ENCODE assay signal across 9 mouse cellular contexts in genomic region chr1:162857766-162858747, GRCm38 (mm10). TPM values are rescaled to one million over a fixed set of nuclear protein-coding genes. Genes with fewer than 3 reads are reported as not detected.
DNase-seq lines count a peak whose midpoint lies in the region; ATAC-seq and TF ChIP-seq lines count a peak whose summit lies in the region.
"Had no signal": no experiment of that assay in that cellular context is flagged by ENCODE, and none has a peak within 500 bp of the region (broad histone marks: within the 10 kb centered on the region; RNA-seq: fewer than 3 reads in every experiment).

No protein-coding gene starts in this region.

- ATAC-seq in embryonic facial prominence, embryonic 15.5 days (ENCODE audit: insufficient number of reproducible peaks, low FRiP score, low TSS enrichment, low read depth), result no peak

- no peaks in the 10 kb centered on the region for H3K9me3 ChIP-seq in embryonic facial prominence, embryonic 15.5 days (replicated peaks)
- H3K9me3 ChIP-seq: megakaryocyte, embryonic 14.5 days had no signal

- H3K27me3 ChIP-seq in embryonic facial prominence, embryonic 15.5 days, result no peaks in the 10 kb centered on the region
- peaks cover 5% of the 10 kb centered on the region for H3K27me3 ChIP-seq in myocyte (ENCODE audit: control insufficient read depth, insufficient read depth, insufficient read length)
- H3K27me3 ChIP-seq: megakaryocyte, embryonic 14.5 days had no signal

- no peak overlapping the region for H3ac ChIP-seq in myocyte (ENCODE audit: control insufficient read depth, insufficient read length)

- peaks cover 32% of the 10 kb centered on the region for H3K4me1 ChIP-seq in embryonic facial prominence, embryonic 15.5 days
- H3K4me1 ChIP-seq: megakaryocyte, embryonic 14.5 days had no signal

- no peaks in the 10 kb centered on the region for H3K79me2 ChIP-seq in myocyte (ENCODE audit: control insufficient read depth, insufficient read depth)

- TF ChIP-seq CTCF in layer of hippocampus, adult 2 months (conservative IDR thresholded peaks at IDR 0.05), result no peak

- no peak for DNase-seq in layer of hippocampus, adult 2 months (ENCODE audit: low spot score in 2 of 2)
- no peak for DNase-seq in layer of hippocampus, postnatal 10 days (ENCODE audit: low spot score in 2 of 2)
- DNase-seq in kidney, adult 9 months, result peak; percentile 89
- no peak for DNase-seq in cerebellum, adult 11 months
- DNase-seq in urinary bladder, postnatal 14 days (ENCODE audit: low spot score), result no peak
- no peak for DNase-seq in cerebellum, adult 11-12 months

- 17% methylated on average over 18 of the region's 18 CpGs for WGBS in embryonic facial prominence, embryonic 15.5 days

- no peaks in the 10 kb centered on the region for H3K36me3 ChIP-seq in embryonic facial prominence, embryonic 15.5 days
- H3K36me3 ChIP-seq in myocyte (ENCODE audit: control insufficient read depth, insufficient read depth), result no peaks in the 10 kb centered on the region

- H3K4me3 ChIP-seq in layer of hippocampus, adult 2 months, result peak overlapping the region; percentile 42
- peak overlapping the region; percentile 40 for H3K4me3 ChIP-seq in embryonic facial prominence, embryonic 15.5 days (replicated peaks)
- peak overlapping the region; percentile 7 for H3K4me3 ChIP-seq in myocyte
- H3K4me3 ChIP-seq: megakaryocyte, embryonic 14.5 days had no signal

- peak overlapping the region; percentile 52 for H3K4me2 ChIP-seq in embryonic facial prominence, embryonic 15.5 days (replicated peaks)
- peak overlapping the region; percentile 98 for H3K4me2 ChIP-seq in myocyte (ENCODE audit: low read depth)

- peak overlapping the region; percentile 81 for H3K27ac ChIP-seq in layer of hippocampus, adult 2 months
- H3K27ac ChIP-seq in embryonic facial prominence, embryonic 15.5 days (replicated peaks), result peak overlapping the region; percentile 91

- H3K9ac ChIP-seq in embryonic facial prominence, embryonic 15.5 days, result no peak overlapping the region

- no peak for TF ChIP-seq POLR2A in myocyte (IDR thresholded peaks at IDR 0.05; ENCODE audit: insufficient read length, low read depth)

TF ChIP-seq in myocyte, 11 proteins besides CTCF, POLR2A, EP300 and RAD21:
- TF ChIP-seq SRF (IDR thresholded peaks at IDR 0.05; ENCODE audit: control insufficient read depth, insufficient read length, low read depth) (no peak), MYOD1 (IDR thresholded peaks at IDR 0.05; ENCODE audit: control insufficient read depth in 1 of 3, insufficient read length in 2 of 3, low read depth in 2 of 3) (no peak), USF1 (IDR thresholded peaks at IDR 0.05; ENCODE audit: low read depth) (no peak), MYOG (IDR thresholded peaks at IDR 0.05; ENCODE audit: control insufficient read depth in 1 of 3, insufficient read depth in 1 of 3, insufficient read length in 2 of 3, low read depth in 2 of 3) (no peak), CEBPB (IDR thresholded peaks at IDR 0.05; ENCODE audit: insufficient read depth, poor library complexity, severe bottlenecking) (no peak), REST (IDR thresholded peaks at IDR 0.05; ENCODE audit: insufficient read depth, insufficient read length) (no peak), MAX (IDR thresholded peaks at IDR 0.05; ENCODE audit: low read depth) (no peak), TCF3 (IDR thresholded peaks at IDR 0.05; ENCODE audit: insufficient read length, low read depth) (no peak), E2F4 (IDR thresholded peaks at IDR 0.05; ENCODE audit: insufficient read depth) (no peak), TCF12 (IDR thresholded peaks at IDR 0.05; ENCODE audit: insufficient read depth, poor library complexity, severe bottlenecking) (no peak), POLR2AphosphoS2 (IDR thresholded peaks at IDR 0.05; ENCODE audit: insufficient read length, low read depth) (no peak)

RNA-seq across cellular contexts. Expression of gene Fmo1, which starts 8.4 kb away (rescaled TPM):
- 10 to 100 TPM in 1 of 2 experiments, 1 to 10 TPM in 1; 7.5 to 13.5 TPM for total RNA-seq in layer of hippocampus, adult 2 months (2021)
- total RNA-seq in layer of hippocampus, postnatal 10 days (2021), result 10 to 100 TPM; 25.9 to 28.7 TPM
- polyA plus RNA-seq in embryonic facial prominence, embryonic 15.5 days (2015; fragmentation: Nextera tagmentation; extraction: Ambion mirVana), result 50.2 and 63.4 TPM in 2 replicates
- polyA plus RNA-seq in myocyte (2012; fragmentation: generic; extraction: Trizol), result 5.0 TPM

RNA-seq across cellular contexts. Expression of gene Fmo2, which starts 40.5 kb away (rescaled TPM):
- 1 to 10 TPM; 2.4 to 2.7 TPM for total RNA-seq in layer of hippocampus, adult 2 months (2021)
- under 1 TPM; 0.54 to 0.57 TPM for total RNA-seq in layer of hippocampus, postnatal 10 days (2021)
- 5.5 and 7.2 TPM in 2 replicates for polyA plus RNA-seq in embryonic facial prominence, embryonic 15.5 days (2015; fragmentation: Nextera tagmentation; extraction: Ambion mirVana)
- not detected for polyA plus RNA-seq in myocyte (2012; fragmentation: generic; extraction: Trizol)

RNA-seq across cellular contexts. Expression of gene Fmo4, which starts 44.3 kb away (rescaled TPM):
- not detected for total RNA-seq in layer of hippocampus, adult 2 months (2021)
- total RNA-seq in layer of hippocampus, postnatal 10 days (2021), result under 1 TPM in 1 of 2 experiments, not detected in 1; 0.23 TPM
- polyA plus RNA-seq in embryonic facial prominence, embryonic 15.5 days (2015; fragmentation: Nextera tagmentation; extraction: Ambion mirVana), result 0.23 and 0.60 TPM in 2 replicates
- not detected for polyA plus RNA-seq in myocyte (2012; fragmentation: generic; extraction: Trizol)
